Mouse (Mus musculus): Measurements from ENCODE around the gene Uba1.

The Uba1 gene

GRCm38 (mm10) chrX:20728681-20729080, 70.6 kb downstream of the Uba1 start:
- DNase-seq (ENCODE audit: low spot score) = no peak

GRCm38 (mm10) chrX:20730048-20730447, 71.9 kb downstream of the Uba1 start:
- DNase-seq (ENCODE audit: low spot score) = peak; percentile 5

Data from ovary, postnatal 14 days (tissue).